Mouse (Mus musculus) midbrain, embryonic 13.5 days (tissue): ENCODE measurements around the gene Zfp62. TPM values are rescaled to one million over a fixed set of nuclear protein-coding genes. Genes with fewer than 3 reads are reported as not detected.
"Not testable (repeated sequence)": the region's sequence is repeated elsewhere in the genome, so short reads cannot be mapped to it uniquely, and the experiment has no call there.

ENCODE experiments used
- ATAC-seq: fragments of 200-750 bp; cut with Nextera tagmentation; 2 replicates; pipeline ENCODE4 v1.8.0; 2017; ENCODE audit warnings: mild to moderate bottlenecking, moderate TSS enrichment, moderate library complexity
- H3K27ac ChIP-seq: fragments of 300-500 bp; sonication (generic); 2 replicates; pipeline ENCODE4 v1.5.1; 2015; ENCODE audit warnings: inconsistent platforms, mild to moderate bottlenecking, moderate library complexity
- H3K27me3 ChIP-seq: fragments of 300-500 bp; sonication (generic); 2 replicates; pipeline ENCODE4 v1.6.1; 2015; ENCODE audit warnings: mild to moderate bottlenecking, inconsistent platforms
- H3K36me3 ChIP-seq: fragments of 300-500 bp; sonication (generic); 2 replicates; pipeline ENCODE4 v1.6.1; 2015; ENCODE audit warnings: mild to moderate bottlenecking, inconsistent platforms
- H3K4me1 ChIP-seq: fragments of 300-500 bp; sonication (generic); replicated peaks from 2 replicates; pipeline ENCODE4 v1.6.1; 2015; ENCODE audit warnings: inconsistent platforms
- H3K4me2 ChIP-seq: fragments of 300-500 bp; sonication (generic); replicated peaks from 2 replicates; pipeline ENCODE4 v1.6.1; 2015; ENCODE audit warnings: moderate library complexity, mild to moderate bottlenecking, inconsistent platforms
- H3K4me3 ChIP-seq: fragments of 300-500 bp; sonication (generic); replicated peaks from 2 replicates; pipeline ENCODE4 v1.5.1; 2015; ENCODE audit warnings: mild to moderate bottlenecking, inconsistent platforms
- H3K9ac ChIP-seq: fragments of 300-500 bp; sonication (generic); replicated peaks from 2 replicates; pipeline ENCODE4 v1.6.1; 2015; ENCODE audit warnings: mild to moderate bottlenecking, inconsistent platforms
- H3K9me3 ChIP-seq: fragments of 300-500 bp; sonication (generic); 2 replicates; pipeline ENCODE4 v1.6.1; 2016; ENCODE audit warnings: mild to moderate bottlenecking, inconsistent platforms
- WGBS: fragments of 180-500 bp; shearing (Covaris S2); methylation state at CpG from one replicate; pipeline ENCODE4 v1.1.7; 2015; 5-methylcytosine and 5-hydroxymethylcytosine counted together
- polyA plus RNA-seq: library from polyadenylated mRNA; unstranded; fragments of >200 nt; fragmentation: Nextera tagmentation; extraction: Ambion mirVana; gene quantifications from 2 replicates; pipeline ENCODE4 v1.2.1, GENCODE M21; 2015

Zfp62 gene
- polyA plus RNA-seq = 56.6 and 58.5 TPM in 2 replicates

DNA sequence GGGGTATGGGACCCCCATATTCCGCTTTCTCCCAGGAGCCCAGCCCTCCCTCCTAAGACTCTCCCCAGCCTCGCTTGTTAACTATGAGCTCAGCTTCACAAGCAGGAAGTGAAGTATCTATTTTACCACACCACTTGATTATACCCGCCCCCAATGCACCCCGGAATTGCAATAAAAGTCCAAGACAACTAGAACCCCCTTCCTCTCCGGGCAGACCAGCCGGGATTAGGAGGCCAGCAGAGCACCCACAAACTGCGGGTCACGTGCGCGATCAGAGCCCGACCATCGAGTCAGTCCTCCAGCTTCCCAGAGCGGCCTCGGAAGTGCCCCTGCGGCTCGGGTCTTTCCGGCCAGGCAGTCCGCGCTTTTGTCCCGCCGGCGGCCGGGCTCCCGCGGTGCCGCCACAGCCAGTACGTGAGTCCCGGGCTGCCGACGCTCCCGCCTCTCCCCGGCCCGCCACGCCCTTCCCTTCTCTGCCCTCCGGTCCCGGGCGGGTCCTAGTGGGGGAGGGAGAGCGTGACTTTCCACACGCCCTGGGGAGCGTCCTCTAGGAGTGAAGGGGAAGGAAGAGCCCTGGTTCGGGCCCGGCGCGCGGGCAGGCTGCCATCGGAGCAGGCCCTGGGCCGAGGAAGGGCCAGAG lies at the start of gene Zfp62:
Gene Zfp62 (plus strand): TSS at position 164 of the 640 bp plus-strand sequence.
- ATAC-seq = peak; percentile 95

DNA sequence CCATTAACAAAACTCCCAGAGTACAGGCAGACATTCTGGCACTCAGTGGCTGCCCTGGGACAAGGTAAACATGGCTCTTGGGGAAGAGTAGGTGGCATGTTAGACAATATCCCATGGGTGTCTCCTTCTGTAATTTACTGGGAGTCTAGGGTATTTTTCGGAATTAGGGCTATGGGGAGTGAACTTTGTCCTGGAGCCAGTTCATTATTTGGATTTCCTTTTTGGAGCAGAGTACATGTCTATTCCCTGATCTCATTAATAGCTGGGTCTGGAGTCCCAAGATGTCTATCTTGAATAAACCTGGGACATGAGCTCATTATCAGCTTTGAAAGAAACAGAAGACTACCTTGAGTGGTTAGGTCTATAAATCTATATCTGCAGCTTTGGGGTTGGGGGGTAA lies 49.0 kb upstream of the Zfp62 start, which contains the start of gene Olfr1394:
Gene Olfr1394 (plus strand): TSS at position 301 of the 400 bp plus-strand sequence.
- Histone ChIP-seq H3K27ac (no peak within 1 kb of the TSS), H3K4me3 (no peak within 1 kb of the TSS), H3K4me2 (no peak within 1 kb of the TSS), H3K9ac (no peak within 1 kb of the TSS), H3K27me3 (no peaks in the 10 kb centered on the region), H3K4me1 (no peaks in the 10 kb centered on the region), H3K9me3 (no peaks in the 10 kb centered on the region), H3K36me3 (no peaks in the 10 kb centered on the region)
- no peak for ATAC-seq
- WGBS = 93% methylated on average over 1 of the region's 1 CpGs

More for the DNA sequence above, at the start of gene Zfp62:
- no peaks in the 10 kb centered on the region for H3K27me3 ChIP-seq
- H3K4me2 ChIP-seq = peak within 1 kb of the TSS; percentile 73
- H3K4me1 ChIP-seq = peaks cover 26% of the 10 kb centered on the region
- peak within 1 kb of the TSS; percentile 95 for H3K4me3 ChIP-seq
- peaks cover 8% of the 10 kb centered on the region for H3K36me3 ChIP-seq
- no peaks in the 10 kb centered on the region for H3K9me3 ChIP-seq
- peak within 1 kb of the TSS; percentile 98 for H3K9ac ChIP-seq
- H3K27ac ChIP-seq = peak within 1 kb of the TSS; percentile 99
- 0% methylated on average over 42 of the region's 47 CpGs for WGBS

DNA sequence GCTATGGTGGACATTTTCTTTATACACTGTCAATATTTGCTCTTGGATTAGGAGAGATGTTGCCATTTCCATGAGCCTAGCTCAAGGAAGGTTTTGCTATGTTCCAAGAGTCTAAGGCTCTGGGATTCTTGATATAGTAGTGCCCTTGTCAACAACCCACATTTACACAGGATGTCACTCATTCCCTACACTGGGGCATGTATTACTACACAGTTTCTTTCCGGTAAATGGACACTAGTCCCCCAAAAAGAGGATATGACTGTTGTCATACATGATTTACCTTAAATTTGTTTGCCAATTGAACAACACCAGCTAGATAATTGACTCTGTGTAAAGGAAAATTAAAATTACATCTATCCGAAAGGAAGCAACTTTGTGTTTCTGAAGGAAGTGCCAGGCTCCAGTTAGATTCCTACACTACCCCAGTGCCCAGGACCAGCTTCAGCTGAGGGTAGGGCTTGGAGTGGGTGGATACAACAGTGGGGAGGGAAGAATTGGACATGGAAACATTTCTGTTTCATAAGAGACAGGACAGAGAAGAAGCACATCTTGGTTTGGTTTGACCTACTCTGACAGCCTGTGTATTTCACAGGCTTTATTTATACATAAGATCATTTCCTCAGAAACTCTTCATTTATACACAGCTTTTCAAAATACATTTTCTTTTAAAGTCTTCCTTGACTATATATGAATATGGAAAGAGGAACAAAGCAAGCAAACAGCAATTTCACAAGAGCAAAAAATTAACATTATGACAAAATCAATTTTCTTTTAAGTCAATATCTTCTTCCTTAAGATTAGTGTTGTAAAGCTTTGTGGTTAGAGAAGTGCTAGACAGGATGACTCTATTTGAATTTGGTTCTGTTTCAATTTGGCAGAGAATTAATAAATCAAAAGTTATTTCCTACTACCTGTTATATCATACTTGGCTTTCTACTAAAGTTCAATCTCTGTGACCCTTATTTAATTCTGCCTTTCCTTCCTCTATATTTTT lies 46.0 kb upstream of the Zfp62 start:
- no peak for ATAC-seq
- WGBS = 91% methylated on average over 2 of the region's 2 CpGs
- Histone ChIP-seq H3K36me3 (no peaks in the 10 kb centered on the region), H3K27me3 (no peaks in the 10 kb centered on the region), H3K4me3 (no peak overlapping the region), H3K4me2 (no peak overlapping the region), H3K9me3 (no peaks in the 10 kb centered on the region), H3K27ac (no peak overlapping the region), H3K9ac (no peak overlapping the region), H3K4me1 (no peaks in the 10 kb centered on the region)

DNA sequence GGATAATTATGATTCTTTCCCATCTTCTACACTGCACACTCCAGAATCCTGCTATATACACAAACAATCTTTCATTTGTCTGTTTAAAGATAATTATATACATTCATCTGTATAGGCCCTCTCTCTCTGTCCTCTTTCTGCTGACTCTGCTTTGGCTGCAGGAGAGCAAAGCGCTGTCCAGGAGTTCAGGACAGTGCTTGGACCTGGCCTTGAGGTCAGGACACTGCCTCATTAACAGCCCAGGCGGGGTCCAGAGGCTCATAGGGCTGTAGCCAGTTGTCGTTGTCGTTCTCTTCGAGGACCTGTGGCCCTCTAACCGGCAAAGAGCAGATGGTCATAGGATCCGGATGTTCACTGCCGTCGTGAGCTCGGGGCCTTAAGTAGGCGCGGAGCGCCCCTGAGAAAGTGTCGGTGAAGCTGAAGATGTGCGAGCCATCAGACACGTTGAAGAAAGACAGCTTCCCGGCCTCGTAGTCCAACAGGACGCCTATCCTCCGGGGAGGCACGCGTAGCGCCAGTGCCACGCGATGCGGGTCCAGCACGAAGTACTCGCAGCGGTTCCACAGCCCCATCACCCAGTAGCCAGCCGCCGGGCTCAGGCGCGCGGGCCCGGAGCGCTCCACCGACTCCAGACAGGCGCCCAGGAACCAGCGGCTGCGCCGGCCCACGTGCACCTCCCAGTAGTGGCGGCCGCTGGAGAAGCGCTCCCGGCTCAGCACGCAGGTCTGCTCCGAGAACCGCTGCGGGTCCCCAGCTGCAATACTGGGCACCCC lies 34.1 kb upstream of the Zfp62 start:
- H3K27ac ChIP-seq = no peak overlapping the region
- peak; percentile 85 for ATAC-seq
- peaks cover 3% of the 10 kb centered on the region; the same call in 1 of the 2 replicates for H3K9me3 ChIP-seq

GRCm38 (mm10) chr11:49170576-49170975 lies 32.5 kb upstream of the Zfp62 start:
- H3K4me2 ChIP-seq = no peak overlapping the region
- no peak for ATAC-seq
- WGBS = 91% methylated on average over 4 of the region's 4 CpGs
- no peaks in the 10 kb centered on the region for H3K36me3 ChIP-seq
- H3K4me1 ChIP-seq = peaks cover 8% of the 10 kb centered on the region
- H3K27ac ChIP-seq = no peak overlapping the region
- H3K9me3 ChIP-seq = peaks cover 3% of the 10 kb centered on the region; the same call in 1 of the 2 replicates
- no peak overlapping the region for H3K4me3 ChIP-seq
- no peak overlapping the region for H3K9ac ChIP-seq
- H3K27me3 ChIP-seq = peaks cover 22% of the 10 kb centered on the region

More for the DNA sequence above, 34.1 kb upstream of the Zfp62 start:
- peaks cover 8% of the 10 kb centered on the region for H3K4me1 ChIP-seq
- WGBS = 8% methylated on average over 49 of the region's 50 CpGs
- peaks cover 22% of the 10 kb centered on the region for H3K27me3 ChIP-seq
- peak overlapping the region; percentile 43 for H3K4me3 ChIP-seq
- H3K4me2 ChIP-seq = peak overlapping the region; percentile 74
- no peaks in the 10 kb centered on the region for H3K36me3 ChIP-seq
- H3K9ac ChIP-seq = peak overlapping the region; percentile 57

- 92% methylated on average over 8 of the region's 8 CpGs for WGBS
- no peaks in the 10 kb centered on the region for H3K36me3 ChIP-seq
These were observed 27.7 kb upstream of the Zfp62 start for GRCm38 (mm10) chr11:49175345-49175744.

GRCm38 (mm10) chr11:49176047-49176779 lies 26.9 kb upstream of the Zfp62 start:
- H3K4me3 ChIP-seq, H3K4me2 ChIP-seq, H3K9ac ChIP-seq, H3K4me1 ChIP-seq, H3K27ac ChIP-seq, ATAC-seq, H3K9me3 ChIP-seq, H3K36me3 ChIP-seq, H3K27me3 ChIP-seq: not testable (repeated sequence)
- 87% methylated on average over 4 of the region's 4 CpGs for WGBS

More at GRCm38 (mm10) chr11:49175345-49175744, 27.7 kb upstream of the Zfp62 start:
- H3K9ac ChIP-seq = no peak overlapping the region
- peaks cover 3% of the 10 kb centered on the region; the same call in 1 of the 2 replicates for H3K27me3 ChIP-seq
- H3K4me2 ChIP-seq = no peak overlapping the region
- ATAC-seq = no peak
- H3K9me3 ChIP-seq = no peaks in the 10 kb centered on the region
- H3K27ac ChIP-seq = no peak overlapping the region
- H3K4me1 ChIP-seq = no peaks in the 10 kb centered on the region
- no peak overlapping the region for H3K4me3 ChIP-seq

DNA sequence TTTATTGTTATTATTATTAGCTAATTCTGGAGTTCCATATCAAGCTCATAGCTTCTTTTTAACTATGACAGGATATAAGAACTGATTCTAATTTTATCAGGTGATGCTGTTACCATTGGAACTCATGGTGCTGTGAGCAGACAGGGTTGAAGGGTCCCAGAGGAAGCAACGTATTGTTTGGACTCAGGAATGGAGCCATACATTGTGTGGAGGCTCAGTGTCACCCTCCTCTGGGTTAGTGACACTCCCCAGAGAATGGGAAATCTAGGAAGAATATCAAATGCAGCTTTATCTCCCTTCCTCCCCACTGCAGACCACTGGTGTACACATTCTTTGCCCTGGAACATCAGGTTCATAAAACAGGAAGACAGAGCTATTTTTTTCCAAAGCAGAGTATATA lies 19.9 kb upstream of the Zfp62 start:
- Histone ChIP-seq H3K4me2 (no peak overlapping the region), H3K36me3 (no peaks in the 10 kb centered on the region), H3K27me3 (no peaks in the 10 kb centered on the region), H3K4me3 (no peak overlapping the region), H3K9ac (no peak overlapping the region), H3K9me3 (no peaks in the 10 kb centered on the region), H3K4me1 (no peaks in the 10 kb centered on the region), H3K27ac (no peak overlapping the region)
- ATAC-seq = no peak
- WGBS = 78% methylated on average over 1 of the region's 1 CpGs

- 76% methylated on average over 6 of the region's 6 CpGs for WGBS
- no peaks in the 10 kb centered on the region for H3K4me1 ChIP-seq
- H3K27ac ChIP-seq = no peak overlapping the region
- no peaks in the 10 kb centered on the region for H3K9me3 ChIP-seq
- H3K9ac ChIP-seq = no peak overlapping the region
- no peak for ATAC-seq
- no peak overlapping the region for H3K4me3 ChIP-seq
- no peaks in the 10 kb centered on the region for H3K36me3 ChIP-seq
- no peak overlapping the region for H3K4me2 ChIP-seq
- no peaks in the 10 kb centered on the region for H3K27me3 ChIP-seq
These were observed 16.6 kb upstream of the Zfp62 start for GRCm38 (mm10) chr11:49186452-49186851.

- 81% methylated on average over 8 of the region's 8 CpGs for WGBS
- no peak within 1 kb of the TSS for H3K4me2 ChIP-seq
- no peaks in the 10 kb centered on the region for H3K4me1 ChIP-seq
- H3K36me3 ChIP-seq = no peaks in the 10 kb centered on the region
- ATAC-seq = no peak
- H3K9ac ChIP-seq = no peak within 1 kb of the TSS
- no peak within 1 kb of the TSS for H3K4me3 ChIP-seq
- no peaks in the 10 kb centered on the region for H3K27me3 ChIP-seq
- no peak within 1 kb of the TSS for H3K27ac ChIP-seq
- no peaks in the 10 kb centered on the region for H3K9me3 ChIP-seq
These were observed 16.1 kb upstream of the Zfp62 start, which contains the start of gene Btnl9 for GRCm38 (mm10) chr11:49186955-49187488. Gene Btnl9, minus strand, starts transcription at chr11:49187159.

GRCm38 (mm10) chr11:49187701-49188100 lies 15.4 kb upstream of the Zfp62 start:
- Histone ChIP-seq H3K9me3 (no peaks in the 10 kb centered on the region), H3K36me3 (no peaks in the 10 kb centered on the region), H3K4me1 (no peaks in the 10 kb centered on the region), H3K4me2 (no peak overlapping the region), H3K9ac (no peak overlapping the region), H3K27me3 (no peaks in the 10 kb centered on the region), H3K4me3 (no peak overlapping the region), H3K27ac (no peak overlapping the region)
- no peak for ATAC-seq
- WGBS = 83% methylated on average over 10 of the region's 10 CpGs
